Mouse (Mus musculus): ENCODE measurements at regions not wholly inside any gene's neighbourhood (a gene's known extent, or its start where the extent isn't known, plus 50 kb on each side); places are given as distances from the start of the nearest gene placed in this dataset.

DNA sequence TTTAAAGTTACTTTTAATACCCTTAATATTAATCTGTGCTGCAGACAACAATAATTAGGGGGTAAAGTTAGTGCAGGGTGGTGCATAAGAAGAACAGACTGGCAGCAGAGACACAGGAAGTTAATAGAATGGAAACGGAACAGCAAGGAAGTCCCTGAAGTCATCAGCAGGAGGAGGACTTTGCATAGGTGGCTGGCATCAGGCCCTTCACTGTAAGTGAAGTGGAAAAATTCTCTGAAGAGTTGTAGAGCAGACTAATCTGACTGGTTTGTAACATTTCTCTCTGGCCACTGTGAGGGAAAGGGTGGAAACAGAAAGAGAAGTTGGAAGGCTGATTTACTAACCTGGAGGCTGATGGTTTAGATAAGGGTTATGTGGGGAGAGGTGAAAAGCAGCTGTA, 195.5 kb upstream of the Prdm1 start:
- no peak for DNase-seq

- DNase-seq, result no peak
These were observed 195.0 kb upstream of the Prdm1 start for GRCm38 (mm10) chr10:44723321-44723720.

DNA sequence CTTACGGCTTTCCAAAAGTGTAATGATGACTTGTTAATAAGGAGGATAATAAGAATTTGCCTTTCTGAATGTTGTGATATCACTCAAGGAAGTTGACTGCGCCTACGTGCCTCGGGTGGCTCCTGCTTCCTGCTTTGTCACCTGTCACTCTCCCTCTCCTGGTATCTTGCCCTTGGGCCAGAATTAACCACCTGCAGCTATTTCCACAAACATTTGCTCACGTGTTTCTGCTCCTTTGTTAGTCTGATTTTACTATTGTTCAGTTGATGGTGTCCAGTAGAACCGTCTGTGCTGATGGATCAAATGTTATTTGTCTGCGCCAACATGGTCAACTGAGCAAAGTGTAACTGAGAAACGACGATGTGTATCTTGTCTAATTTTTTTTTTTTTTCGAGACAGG, 193.4 kb upstream of the Prdm1 start:
- no peak for DNase-seq

- DNase-seq, result peak; percentile 76
These were observed 188.3 kb upstream of the Prdm1 start for GRCm38 (mm10) chr10:44716612-44717011.

DNA sequence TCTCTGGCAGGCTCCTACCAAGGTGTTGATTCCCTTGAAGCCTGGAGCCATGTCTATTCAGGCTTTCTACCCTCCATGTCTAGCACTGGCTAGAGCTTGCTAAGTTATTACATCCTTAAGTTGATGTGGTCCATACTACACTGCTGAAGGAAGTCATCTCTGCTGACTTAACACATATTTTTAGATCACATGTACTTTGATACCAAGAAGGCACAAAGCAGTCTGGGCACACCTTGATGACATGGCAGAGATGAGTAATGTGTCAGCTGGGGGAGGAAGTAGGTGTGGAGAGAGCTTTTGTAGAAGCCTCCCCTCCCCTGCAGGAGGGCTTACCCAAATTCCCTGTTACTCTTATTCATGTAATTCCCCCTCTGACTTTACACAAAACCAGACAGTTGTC, 187.6 kb upstream of the Prdm1 start:
- no peak for DNase-seq

DNA sequence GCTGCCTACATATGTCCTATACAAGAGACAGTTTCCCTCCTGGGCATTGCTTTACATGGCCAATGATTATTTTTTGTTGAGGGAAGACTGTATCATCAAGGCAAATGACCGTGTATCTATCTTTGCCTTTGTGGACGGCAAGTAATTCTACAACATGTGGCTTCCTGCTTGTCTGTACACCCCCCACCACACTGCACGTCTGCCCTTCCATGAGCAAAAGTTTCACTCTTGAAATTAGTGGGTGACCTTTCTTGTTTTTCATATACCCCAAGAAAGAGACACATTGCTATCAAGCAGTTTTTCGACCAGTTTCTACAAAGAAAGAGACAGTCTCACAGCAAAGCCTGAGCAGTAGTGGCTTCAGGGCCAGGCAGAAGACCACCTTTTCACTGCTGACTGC, 180.5 kb upstream of the Prdm1 start:
- no peak for DNase-seq

- DNase-seq, result no peak
These were observed 175.8 kb upstream of the Prdm1 start for GRCm38 (mm10) chr10:44704143-44704542.

GRCm38 (mm10) chr10:44702108-44702507, 173.8 kb upstream of the Prdm1 start:
- DNase-seq, result no peak

DNA sequence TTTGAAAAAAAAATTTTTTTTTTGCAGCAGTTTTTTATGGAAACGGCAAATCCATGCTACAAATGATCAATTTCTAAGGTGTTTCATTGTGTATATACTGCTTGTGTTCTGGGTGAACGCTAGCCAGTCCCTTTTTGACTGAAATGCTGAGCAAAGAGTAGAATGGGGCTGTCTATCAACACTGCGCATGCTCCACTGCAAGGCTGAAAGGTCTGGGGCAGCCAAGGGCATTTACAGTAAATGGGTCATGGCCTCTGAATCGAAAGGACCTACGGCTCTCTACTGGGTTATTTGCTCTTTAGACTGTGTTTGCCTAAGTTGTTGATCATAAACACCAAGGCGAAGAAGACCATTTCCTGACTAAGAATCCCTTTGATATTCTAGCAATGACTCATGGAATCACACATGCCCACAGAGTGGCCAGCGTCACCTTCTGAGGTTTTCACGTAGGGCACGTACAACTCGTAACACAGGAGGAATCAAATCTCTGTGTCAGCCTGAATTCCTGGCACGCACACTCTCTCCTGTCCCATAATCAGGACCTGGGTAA, 171.8 kb upstream of the Prdm1 start:
- DNase-seq, result no peak

GRCm38 (mm10) chr10:44697966-44698365, 169.7 kb upstream of the Prdm1 start:
- no peak for DNase-seq

DNA sequence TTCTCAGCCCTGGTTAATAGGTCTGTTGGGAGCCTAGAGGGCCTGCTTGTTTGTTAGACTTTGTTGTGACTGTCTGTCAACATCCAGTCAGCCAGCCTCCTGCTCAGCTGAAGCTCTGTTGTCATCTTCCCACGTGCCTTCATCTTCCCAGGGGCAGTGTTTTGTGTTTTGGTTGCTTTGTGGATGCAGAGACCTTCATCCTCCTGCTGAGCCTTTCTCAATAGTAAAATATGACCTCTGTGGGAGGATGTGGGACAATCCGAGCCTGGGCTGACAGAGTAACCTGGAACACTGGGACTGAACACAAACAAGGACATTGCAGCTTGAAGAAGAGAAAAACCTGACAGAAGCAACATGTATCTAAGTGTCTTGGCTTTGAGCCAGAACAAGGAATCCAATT, 168.7 kb upstream of the Prdm1 start:
- peak; percentile 25 for DNase-seq

DNA sequence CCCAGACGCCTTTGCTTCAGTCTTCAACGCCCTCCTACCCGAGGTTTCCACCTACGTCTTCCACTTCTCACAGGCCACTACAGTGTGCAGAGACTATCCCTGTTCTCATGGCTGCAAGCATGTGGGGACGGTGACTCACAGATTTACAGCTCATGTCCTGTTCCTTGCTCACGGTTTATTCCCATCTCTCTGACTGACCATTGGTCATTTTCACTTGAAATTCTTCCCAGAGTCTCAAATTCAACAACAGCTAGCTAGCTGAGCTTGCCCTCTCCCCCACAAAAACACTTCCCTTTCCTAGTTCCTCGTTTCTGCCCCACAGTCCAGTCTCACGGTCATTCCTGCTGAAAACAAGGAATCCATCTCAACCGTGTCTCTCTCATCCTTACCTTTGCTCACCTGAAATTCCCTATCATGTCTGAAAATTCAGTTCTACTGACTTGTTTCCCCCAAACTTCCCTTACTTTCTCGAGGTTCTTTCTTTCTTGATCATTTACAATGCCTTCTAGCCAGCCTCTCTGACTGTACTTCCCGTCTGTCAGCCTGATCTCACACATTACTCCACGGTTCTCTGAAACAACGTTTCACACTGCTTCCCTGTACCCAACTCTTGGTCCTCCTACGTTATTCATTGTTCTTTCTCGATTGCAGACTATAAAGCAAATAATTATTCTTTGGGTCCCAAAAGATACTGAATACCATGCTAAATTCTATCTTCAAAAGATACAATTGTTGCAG, 163.5 kb upstream of the Prdm1 start:
- no peak for DNase-seq

GRCm38 (mm10) chr10:44688555-44688954, 160.3 kb upstream of the Prdm1 start:
- no peak for DNase-seq

GRCm38 (mm10) chr10:44686055-44686454, 157.8 kb upstream of the Prdm1 start:
- no peak for DNase-seq

GRCm38 (mm10) chr10:44685215-44685614, 156.9 kb upstream of the Prdm1 start:
- no peak for DNase-seq

- no peak for DNase-seq
These were observed 148.2 kb upstream of the Prdm1 start for GRCm38 (mm10) chr10:44676506-44676905.

DNA sequence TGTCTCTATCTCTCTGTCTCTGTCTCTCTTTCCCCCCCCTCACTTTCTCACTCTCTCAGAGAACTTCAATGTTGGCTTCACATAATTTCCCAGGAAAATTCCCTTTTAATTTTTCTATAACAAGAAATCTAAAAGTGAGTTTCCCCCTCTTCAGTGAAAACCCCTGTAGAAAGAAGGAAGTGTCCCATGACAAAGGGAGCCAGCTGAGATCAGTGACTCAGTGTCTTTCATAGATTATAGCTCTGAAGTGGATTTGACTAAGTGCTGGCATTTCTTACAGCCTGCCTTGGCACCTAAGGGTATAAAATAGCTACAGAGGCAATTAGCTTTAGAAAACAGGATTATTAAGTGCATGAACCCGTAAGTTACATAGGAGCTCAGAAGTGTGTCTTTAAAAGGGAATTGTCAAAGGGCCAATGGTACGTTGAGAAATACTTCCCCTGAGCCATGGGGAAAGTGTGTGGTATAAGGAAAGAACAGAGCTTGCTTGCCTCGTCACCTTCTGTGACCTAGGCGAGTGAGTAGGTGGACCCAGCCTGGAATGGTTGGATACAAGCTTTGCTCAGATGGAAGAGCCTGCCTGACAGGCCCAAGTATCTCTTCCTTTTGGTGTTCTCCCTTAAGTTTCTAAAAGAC, 137.3 kb upstream of the Prdm1 start:
- DNase-seq, result no peak

GRCm38 (mm10) chr10:44659499-44659898, 131.2 kb upstream of the Prdm1 start:
- DNase-seq, result no peak

DNA sequence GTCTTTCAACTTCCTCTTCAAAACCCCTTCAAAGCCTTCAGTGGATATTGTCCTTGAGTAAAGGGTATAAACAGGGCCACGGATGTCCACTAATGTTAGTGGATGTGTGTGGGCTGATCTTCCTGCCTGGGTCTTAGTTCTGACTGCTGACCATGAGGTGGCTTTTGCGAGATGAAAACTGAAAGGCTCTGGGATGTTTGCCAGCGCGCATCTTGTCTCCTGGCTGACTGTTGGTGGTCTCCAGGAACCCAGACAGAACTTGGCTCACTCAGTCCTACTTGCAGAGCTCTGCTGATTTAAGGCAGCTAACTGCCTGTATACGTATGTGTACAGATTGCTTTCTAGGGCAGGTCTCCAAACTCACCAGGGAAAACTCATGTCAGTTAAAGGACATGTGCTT, 125.5 kb upstream of the Prdm1 start:
- peak; percentile 25 for DNase-seq

DNA sequence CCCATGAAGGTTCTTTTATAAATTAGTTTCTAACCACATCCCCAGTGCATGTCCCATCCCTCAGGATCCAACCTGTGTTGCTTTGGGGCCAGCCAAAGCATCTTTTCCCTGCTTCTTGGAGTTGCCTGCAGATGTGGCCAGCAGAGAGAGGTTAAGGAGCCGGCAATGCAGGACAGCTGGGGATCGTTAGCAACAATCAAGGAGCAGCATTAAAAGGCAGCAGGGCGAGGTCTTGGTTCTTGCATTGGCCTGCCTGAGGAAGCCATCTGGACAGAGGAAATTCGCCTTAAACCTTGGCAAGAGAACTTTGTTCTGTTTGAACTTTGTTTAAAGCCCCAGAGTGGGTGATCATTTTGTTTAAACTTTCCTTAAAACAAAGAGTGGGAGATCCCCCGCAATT, 118.7 kb upstream of the Prdm1 start:
- DNase-seq, result no peak

- DNase-seq, result peak; percentile 36
These were observed 118.3 kb upstream of the Prdm1 start for GRCm38 (mm10) chr10:44646615-44647014.

- no peak for DNase-seq
These were observed 113.3 kb upstream of the Prdm1 start for GRCm38 (mm10) chr10:44641616-44642015.

- DNase-seq, result no peak
These were observed 112.3 kb upstream of the Prdm1 start for GRCm38 (mm10) chr10:44640620-44641019.

GRCm38 (mm10) chr10:44638678-44639077, 110.4 kb upstream of the Prdm1 start:
- no peak for DNase-seq

- no peak for DNase-seq
These were observed 108.5 kb upstream of the Prdm1 start for GRCm38 (mm10) chr10:44636786-44637185.

Measured in retina, postnatal 1 day (tissue).